Mouse (Mus musculus): ENCODE data around the gene Gm5737. TPM values are rescaled to one million over a fixed set of nuclear protein-coding genes. Genes with fewer than 3 reads are reported as not detected.

Gene Gm5737
- polyA plus RNA-seq, 1 experiment from 2014 or later, result 0.12 TPM

Other genes with a start within 250 kb of the Gm5737 start
- 222 and 223 TPM in 2 replicates for gene Uqcrc2, start 177.2 kb upstream of the Gm5737 start, polyA plus RNA-seq (2015; fragmentation: Nextera tagmentation; extraction: Ambion mirVana)
- gene Pdzd9, start 142.0 kb upstream of the Gm5737 start, polyA plus RNA-seq (2015; fragmentation: Nextera tagmentation; extraction: Ambion mirVana), result 0.36 and 0.39 TPM in 2 replicates
- gene Mosmo, start 134.7 kb upstream of the Gm5737 start, polyA plus RNA-seq (2015; fragmentation: Nextera tagmentation; extraction: Ambion mirVana), result 12.0 and 12.7 TPM in 2 replicates
- 1.8 and 2.2 TPM in 2 replicates for gene Vwa3a, start 73.0 kb upstream of the Gm5737 start, polyA plus RNA-seq (2015; fragmentation: Nextera tagmentation; extraction: Ambion mirVana)
- 32.5 and 34.3 TPM in 2 replicates for gene Eef2k, start 30.5 kb downstream of the Gm5737 start, polyA plus RNA-seq (2015; fragmentation: Nextera tagmentation; extraction: Ambion mirVana)
- gene Polr3e, start 105.4 kb downstream of the Gm5737 start, polyA plus RNA-seq (2015; fragmentation: Nextera tagmentation; extraction: Ambion mirVana), result 25.0 and 25.6 TPM in 2 replicates
- 14.5 and 16.5 TPM in 2 replicates for gene Cdr2, start 169.9 kb downstream of the Gm5737 start, polyA plus RNA-seq (2015; fragmentation: Nextera tagmentation; extraction: Ambion mirVana)
- gene Mfsd13b, start 170.1 kb downstream of the Gm5737 start, polyA plus RNA-seq (2015; fragmentation: Nextera tagmentation; extraction: Ambion mirVana), result 0.19 and 0.76 TPM in 2 replicates
- 183 and 189 TPM in 2 replicates for gene Mettl9, start 222.1 kb downstream of the Gm5737 start, polyA plus RNA-seq (2015; fragmentation: Nextera tagmentation; extraction: Ambion mirVana)